Mouse (Mus musculus): ENCODE data around the gene Crip1.

GRCm38 (mm10) chr12:113133861-113134403 lies 12.2 kb upstream of the Crip1 start:
- no peak for TF ChIP-seq CTCF (IDR thresholded peaks at IDR 0.05; ENCODE audit: low read depth, low read length)
- no peak for TF ChIP-seq EP300 (IDR thresholded peaks at IDR 0.05; ENCODE audit: insufficient read depth, low read depth, low read length)
